Mouse (Mus musculus): ENCODE measurements around the gene Vipr1. TPM values are rescaled to one million over a fixed set of nuclear protein-coding genes. Genes with fewer than 3 reads are reported as not detected.
A peak's percentile ranks its signal among the peaks of the same experiment; 100 is the strongest.

Vipr1 gene
- polyA plus RNA-seq, 1 experiment from 2014 or later, result 0.51 TPM

GRCm38 (mm10) chr9:121609381-121609780, 33.1 kb upstream of the Vipr1 start:
- H3K36me3 ChIP-seq (ENCODE audit: control insufficient read depth, insufficient read depth, low read length), result no peaks in the 10 kb centered on the region
- WGBS, result 56% methylated on average over 6 of the region's 6 CpGs
- no peaks in the 10 kb centered on the region for H3K9me3 ChIP-seq (ENCODE audit: control insufficient read depth, low read length)
- H3K27me3 ChIP-seq (ENCODE audit: control insufficient read depth, insufficient read depth, low read length), result no peaks in the 10 kb centered on the region
- no peak for DNase-seq (ENCODE audit: low spot score)
- H3K9ac ChIP-seq (ENCODE audit: low read length), result no peak overlapping the region
- TF ChIP-seq CTCF (IDR thresholded peaks at IDR 0.05; ENCODE audit: low read depth) (no peak), EP300 (optimal IDR thresholded peaks at IDR 0.05) (no peak)
- no peak for ATAC-seq (ENCODE audit: low FRiP score, low TSS enrichment)
- no peak overlapping the region for H3K4me3 ChIP-seq (ENCODE audit: low read depth, low read length)
- H3K4me2 ChIP-seq (replicated peaks; ENCODE audit: low read depth), result no peak overlapping the region
- H3K27ac ChIP-seq (replicated peaks), result no peak overlapping the region
- H3K4me1 ChIP-seq (replicated peaks; ENCODE audit: control insufficient read depth, insufficient read depth), result no peaks in the 10 kb centered on the region

GRCm38 (mm10) chr9:121613192-121613591, 29.3 kb upstream of the Vipr1 start:
- Histone ChIP-seq H3K27ac (replicated peaks) (no peak overlapping the region), H3K4me2 (replicated peaks; ENCODE audit: low read depth) (no peak overlapping the region), H3K9me3 (ENCODE audit: control insufficient read depth, low read length) (no peaks in the 10 kb centered on the region), H3K27me3 (ENCODE audit: control insufficient read depth, insufficient read depth, low read length) (no peaks in the 10 kb centered on the region), H3K9ac (ENCODE audit: low read length) (no peak overlapping the region), H3K36me3 (ENCODE audit: control insufficient read depth, insufficient read depth, low read length) (no peaks in the 10 kb centered on the region), H3K4me1 (replicated peaks; ENCODE audit: control insufficient read depth, insufficient read depth) (no peaks in the 10 kb centered on the region), H3K4me3 (ENCODE audit: low read depth, low read length) (no peak overlapping the region)
- DNase-seq (ENCODE audit: low spot score) (no peak), ATAC-seq (ENCODE audit: low FRiP score, low TSS enrichment) (no peak)
- TF ChIP-seq EP300 (optimal IDR thresholded peaks at IDR 0.05), result no peak
- 26% methylated on average over 4 of the region's 5 CpGs for WGBS

GRCm38 (mm10) chr9:121614241-121614757, 28.2 kb upstream of the Vipr1 start:
- Histone ChIP-seq H3K27ac (replicated peaks) (no peak overlapping the region), H3K4me3 (ENCODE audit: low read depth, low read length) (no peak overlapping the region), H3K36me3 (ENCODE audit: control insufficient read depth, insufficient read depth, low read length) (no peaks in the 10 kb centered on the region), H3K9me3 (ENCODE audit: control insufficient read depth, low read length) (no peaks in the 10 kb centered on the region), H3K9ac (ENCODE audit: low read length) (no peak overlapping the region), H3K27me3 (ENCODE audit: control insufficient read depth, insufficient read depth, low read length) (no peaks in the 10 kb centered on the region), H3K4me2 (replicated peaks; ENCODE audit: low read depth) (no peak overlapping the region), H3K4me1 (replicated peaks; ENCODE audit: control insufficient read depth, insufficient read depth) (no peaks in the 10 kb centered on the region)
- DNase-seq (ENCODE audit: low spot score) (no peak), ATAC-seq (ENCODE audit: low FRiP score, low TSS enrichment) (no peak)
- no peak for TF ChIP-seq CTCF (IDR thresholded peaks at IDR 0.05; ENCODE audit: low read depth)
- no peak for TF ChIP-seq EP300 (optimal IDR thresholded peaks at IDR 0.05)

GRCm38 (mm10) chr9:121616471-121616870, 26.0 kb upstream of the Vipr1 start:
- H3K27me3 ChIP-seq (ENCODE audit: control insufficient read depth, insufficient read depth, low read length), result no peaks in the 10 kb centered on the region
- no peaks in the 10 kb centered on the region for H3K9me3 ChIP-seq (ENCODE audit: control insufficient read depth, low read length)
- no peak overlapping the region for H3K9ac ChIP-seq (ENCODE audit: low read length)
- DNase-seq (ENCODE audit: low spot score) (peak; percentile 29), ATAC-seq (ENCODE audit: low FRiP score, low TSS enrichment) (no peak)
- H3K4me1 ChIP-seq (replicated peaks; ENCODE audit: control insufficient read depth, insufficient read depth), result no peaks in the 10 kb centered on the region
- H3K4me2 ChIP-seq (replicated peaks; ENCODE audit: low read depth), result no peak overlapping the region
- WGBS, result 49% methylated on average over 3 of the region's 3 CpGs
- TF ChIP-seq EP300 (optimal IDR thresholded peaks at IDR 0.05) (no peak), CTCF (IDR thresholded peaks at IDR 0.05; ENCODE audit: low read depth) (peak; percentile 56)
- no peak overlapping the region for H3K27ac ChIP-seq (replicated peaks)
- H3K36me3 ChIP-seq (ENCODE audit: control insufficient read depth, insufficient read depth, low read length), result no peaks in the 10 kb centered on the region
- H3K4me3 ChIP-seq (ENCODE audit: low read depth, low read length), result no peak overlapping the region

GRCm38 (mm10) chr9:121619441-121619840, 23.1 kb upstream of the Vipr1 start:
- no peak for ATAC-seq (ENCODE audit: low FRiP score, low TSS enrichment)
- no peak overlapping the region for H3K4me3 ChIP-seq (ENCODE audit: low read depth, low read length)

GRCm38 (mm10) chr9:121623235-121623634, 19.3 kb upstream of the Vipr1 start:
- 90% methylated on average over 4 of the region's 4 CpGs for WGBS
- H3K4me3 ChIP-seq (ENCODE audit: low read depth, low read length), result no peak overlapping the region

More at GRCm38 (mm10) chr9:121619441-121619840, 23.1 kb upstream of the Vipr1 start:
- no peak overlapping the region for H3K4me2 ChIP-seq (replicated peaks; ENCODE audit: low read depth)
- no peak for TF ChIP-seq CTCF (IDR thresholded peaks at IDR 0.05; ENCODE audit: low read depth)
- TF ChIP-seq EP300 (optimal IDR thresholded peaks at IDR 0.05), result no peak
- no peaks in the 10 kb centered on the region for H3K27me3 ChIP-seq (ENCODE audit: control insufficient read depth, insufficient read depth, low read length)
- no peak overlapping the region for H3K27ac ChIP-seq (replicated peaks)
- 34% methylated on average over 7 of the region's 7 CpGs for WGBS
- no peaks in the 10 kb centered on the region for H3K9me3 ChIP-seq (ENCODE audit: control insufficient read depth, low read length)
- H3K4me1 ChIP-seq (replicated peaks; ENCODE audit: control insufficient read depth, insufficient read depth), result no peaks in the 10 kb centered on the region
- no peaks in the 10 kb centered on the region for H3K36me3 ChIP-seq (ENCODE audit: control insufficient read depth, insufficient read depth, low read length)
- no peak for DNase-seq (ENCODE audit: low spot score)
- no peak overlapping the region for H3K9ac ChIP-seq (ENCODE audit: low read length)

More at GRCm38 (mm10) chr9:121623235-121623634, 19.3 kb upstream of the Vipr1 start:
- Histone ChIP-seq H3K4me2 (replicated peaks; ENCODE audit: low read depth) (no peak overlapping the region), H3K36me3 (ENCODE audit: control insufficient read depth, insufficient read depth, low read length) (no peaks in the 10 kb centered on the region), H3K4me1 (replicated peaks; ENCODE audit: control insufficient read depth, insufficient read depth) (no peaks in the 10 kb centered on the region), H3K27ac (replicated peaks) (no peak overlapping the region), H3K9ac (ENCODE audit: low read length) (no peak overlapping the region), H3K27me3 (ENCODE audit: control insufficient read depth, insufficient read depth, low read length) (no peaks in the 10 kb centered on the region), H3K9me3 (ENCODE audit: control insufficient read depth, low read length) (no peaks in the 10 kb centered on the region)
- TF ChIP-seq EP300 (optimal IDR thresholded peaks at IDR 0.05) (no peak), CTCF (IDR thresholded peaks at IDR 0.05; ENCODE audit: low read depth) (no peak)
- no peak for ATAC-seq (ENCODE audit: low FRiP score, low TSS enrichment)
- no peak for DNase-seq (ENCODE audit: low spot score)

Data from stomach, postnatal 0 days (tissue).